Mouse (Mus musculus) neural tube, embryonic 11.5 days (tissue): Measurements from ENCODE around the gene Bag6. TPM values are rescaled to one million over a fixed set of nuclear protein-coding genes. Genes with fewer than 3 reads are reported as not detected.
"Not testable (repeated sequence)": the region's sequence is repeated elsewhere in the genome, so short reads cannot be mapped to it uniquely, and the experiment has no call there.

Experiments
- ATAC-seq: fragments of 200-750 bp; cut with Nextera tagmentation; 2 replicates; pipeline ENCODE4 v1.8.0; 2017; ENCODE audit warnings: moderate number of reproducible peaks, mild to moderate bottlenecking, moderate TSS enrichment, moderate library complexity; ENCODE audit not compliant: insufficient read depth, low FRiP score, low TSS enrichment
- DNase-seq: peaks from one replicate; pipeline ENCODE4 v3.0.0-alpha.2; 2015; ENCODE audit warnings: low spot score
- H3K27ac ChIP-seq: fragments of 300-500 bp; sonication (generic); 2 replicates; pipeline ENCODE4 v1.5.1; 2014; ENCODE audit warnings: low read depth, mild to moderate bottlenecking, low read length
- H3K27me3 ChIP-seq: fragments of 300-500 bp; sonication (generic); 2 replicates; pipeline ENCODE4 v1.6.1; 2014; ENCODE audit warnings: mild to moderate bottlenecking, low read length, mixed read lengths; ENCODE audit not compliant: control insufficient read depth, insufficient read depth
- H3K36me3 ChIP-seq: fragments of 300-500 bp; sonication (generic); 2 replicates; pipeline ENCODE4 v1.6.1; 2014; ENCODE audit warnings: mild to moderate bottlenecking, low read length, moderate library complexity, mixed read lengths; ENCODE audit not compliant: control insufficient read depth, insufficient read depth
- H3K4me1 ChIP-seq: fragments of 300-500 bp; sonication (generic); 2 replicates; pipeline ENCODE4 v1.6.1; 2014; ENCODE audit warnings: low read length, mixed read lengths; ENCODE audit not compliant: control insufficient read depth, insufficient read depth
- H3K4me2 ChIP-seq: fragments of 300-500 bp; sonication (generic); 2 replicates; pipeline ENCODE4 v1.6.1; 2014; ENCODE audit warnings: low read depth, mild to moderate bottlenecking, moderate library complexity
- H3K4me3 ChIP-seq: fragments of 300-500 bp; sonication (generic); 2 replicates; pipeline ENCODE4 v1.5.1; 2014; ENCODE audit warnings: low read depth, low read length
- H3K9ac ChIP-seq: fragments of 300-500 bp; sonication (generic); 2 replicates; pipeline ENCODE4 v1.6.1; 2014; ENCODE audit warnings: mild to moderate bottlenecking, low read length
- H3K9me3 ChIP-seq: fragments of 300-500 bp; sonication (generic); 2 replicates; pipeline ENCODE4 v1.6.1; 2016; ENCODE audit warnings: low read length; ENCODE audit not compliant: control insufficient read depth
- WGBS: fragments of 180-500 bp; shearing (Covaris S2); extraction: QIAGEN DNeasy Blood & Tissue Kit; methylation state at CpG from one replicate; pipeline ENCODE4 v1.1.7; 2014; 5-methylcytosine and 5-hydroxymethylcytosine counted together
- polyA plus RNA-seq: library from polyadenylated mRNA; unstranded; fragments of >200 nt; fragmentation: Nextera tagmentation; extraction: Ambion mirVana; gene quantifications from 2 replicates; pipeline ENCODE4 v1.2.1, GENCODE M21; 2014

Gene Bag6
- polyA plus RNA-seq, 1 experiment from 2014 or later, result 99.4 TPM

DNA sequence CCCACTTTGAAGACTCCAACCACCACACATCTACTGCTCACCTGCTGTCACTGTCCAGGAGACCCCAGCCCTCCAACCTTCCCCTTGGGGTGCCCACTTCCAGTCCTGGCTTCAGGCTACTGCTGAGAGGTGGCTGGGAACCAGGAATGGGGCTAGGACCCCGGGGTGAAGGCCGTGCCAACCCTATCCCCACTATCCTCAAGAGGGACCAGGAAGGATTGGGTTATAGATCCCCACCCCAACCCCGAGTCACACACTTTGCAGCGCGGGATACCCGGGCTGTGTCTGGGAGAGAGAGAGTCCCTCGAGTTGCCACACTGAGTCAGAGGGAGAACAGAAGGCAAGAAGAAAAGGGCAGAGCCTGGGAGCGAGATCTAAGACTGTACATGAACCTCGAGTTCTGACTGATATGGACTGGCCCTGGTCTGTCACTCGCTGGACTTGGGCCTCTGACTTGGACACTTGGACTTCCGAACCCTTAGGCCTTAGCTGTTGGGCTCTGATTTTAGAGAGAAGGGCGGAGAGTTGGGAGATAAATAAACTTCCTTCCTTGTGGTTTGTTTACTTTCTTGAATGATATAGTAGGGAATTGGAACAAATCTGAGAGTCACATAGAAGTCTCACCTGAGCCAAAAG lies 10.6 kb upstream of the Bag6 start:
- not testable (repeated sequence) for H3K4me2 ChIP-seq, H3K36me3 ChIP-seq, ATAC-seq, H3K27me3 ChIP-seq, DNase-seq, H3K9me3 ChIP-seq, H3K27ac ChIP-seq, H3K4me3 ChIP-seq, H3K9ac ChIP-seq
- WGBS, result 95% methylated on average over 12 of the region's 12 CpGs
- peaks cover 17% of the 10 kb centered on the region for H3K4me1 ChIP-seq

DNA sequence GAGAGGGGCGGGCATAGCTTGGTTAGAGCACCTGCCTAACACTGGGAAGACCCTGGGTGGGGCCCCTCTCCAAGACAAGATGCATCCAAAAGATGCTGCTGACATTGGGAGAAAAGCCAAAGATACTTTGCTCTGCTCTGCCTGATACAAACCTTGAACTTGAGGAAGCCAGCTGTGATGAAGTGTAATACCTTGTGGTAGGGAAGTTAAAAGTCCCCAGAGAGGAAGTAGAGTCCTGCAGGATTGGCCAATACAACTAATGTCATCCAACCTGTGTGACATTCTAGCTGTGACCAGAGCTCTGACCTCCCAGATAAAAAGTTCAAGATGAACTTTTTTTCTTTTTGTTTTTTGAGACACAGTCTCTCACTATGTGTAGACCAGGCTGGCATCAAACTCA lies 9.9 kb upstream of the Bag6 start:
- H3K4me2 ChIP-seq, result no peak overlapping the region; the same call in 1 of the 2 replicates
- WGBS, result 78% methylated on average over 1 of the region's 1 CpGs

GRCm38 (mm10) chr17:35125578-35125977 lies 9.4 kb upstream of the Bag6 start:
- peak overlapping the region; percentile 61 for H3K4me3 ChIP-seq
- DNase-seq, result no peak
- peak overlapping the region; percentile 87 for H3K9ac ChIP-seq
- no peaks in the 10 kb centered on the region for H3K27me3 ChIP-seq
- WGBS, result 40% methylated on average over 6 of the region's 6 CpGs
- H3K4me2 ChIP-seq, result peak overlapping the region; percentile 76
- H3K4me1 ChIP-seq, result peaks cover 11% of the 10 kb centered on the region
- H3K36me3 ChIP-seq, result no peaks in the 10 kb centered on the region; the same call in 1 of the 2 replicates
- ATAC-seq, result no peak
- no peak overlapping the region for H3K27ac ChIP-seq
- no peaks in the 10 kb centered on the region for H3K9me3 ChIP-seq

More for the DNA sequence above, 9.9 kb upstream of the Bag6 start:
- H3K27me3 ChIP-seq, result no peaks in the 10 kb centered on the region
- H3K4me3 ChIP-seq, result no peak overlapping the region
- no peak for ATAC-seq
- no peaks in the 10 kb centered on the region for H3K9me3 ChIP-seq
- peaks cover 16% of the 10 kb centered on the region for H3K4me1 ChIP-seq
- DNase-seq, result no peak
- no peak overlapping the region; the same call in 1 of the 2 replicates for H3K9ac ChIP-seq
- H3K36me3 ChIP-seq, result no peaks in the 10 kb centered on the region; the same call in 1 of the 2 replicates
- H3K27ac ChIP-seq, result no peak overlapping the region

- peak within 1 kb of the TSS; percentile 76 for H3K4me2 ChIP-seq
- ATAC-seq (peak; percentile 15; the same call in 1 of the 2 replicates), DNase-seq (peak; percentile 78)
- peak within 1 kb of the TSS; percentile 61 for H3K4me3 ChIP-seq
- H3K9ac ChIP-seq, result peak within 1 kb of the TSS; percentile 87
- H3K36me3 ChIP-seq, result no peaks in the 10 kb centered on the region; the same call in 1 of the 2 replicates
- WGBS, result under 1% methylated on average over 36 of the region's 36 CpGs
- H3K9me3 ChIP-seq, result no peaks in the 10 kb centered on the region
- H3K27ac ChIP-seq, result peak within 1 kb of the TSS; percentile 73
- peaks cover 11% of the 10 kb centered on the region for H3K4me1 ChIP-seq
- no peaks in the 10 kb centered on the region for H3K27me3 ChIP-seq
Observed at GRCm38 (mm10) chr17:35126206-35126611, 8.8 kb upstream of the Bag6 start, which contains the start of gene D17H6S53E. Gene D17H6S53E, plus strand, starts transcription at chr17:35126373.

- H3K9me3 ChIP-seq, result no peaks in the 10 kb centered on the region
- no peak overlapping the region for H3K27ac ChIP-seq
Observed at GRCm38 (mm10) chr17:35127017-35127416, 8.0 kb upstream of the Bag6 start.

DNA sequence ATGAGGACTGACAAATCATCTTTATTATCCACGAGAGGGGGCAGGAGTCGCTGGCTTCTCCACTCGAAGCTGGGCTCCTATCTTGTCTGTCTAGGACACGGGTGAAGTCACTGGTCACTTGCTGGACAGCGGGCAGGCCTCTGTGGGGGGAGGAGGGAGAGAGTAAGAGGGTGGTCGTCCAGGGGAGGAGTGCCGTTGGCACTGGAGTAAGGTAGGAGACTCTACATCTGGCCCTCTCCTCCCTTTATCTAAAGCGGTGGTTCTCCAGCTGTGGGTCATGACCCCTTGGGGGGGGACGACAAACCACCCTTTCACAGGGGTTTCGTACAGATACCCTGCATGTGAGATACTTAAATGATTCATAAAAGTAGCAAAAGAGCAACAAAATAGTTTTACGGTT lies 6.0 kb upstream of the Bag6 start:
- no peak overlapping the region for H3K4me2 ChIP-seq
- H3K27me3 ChIP-seq, result no peaks in the 10 kb centered on the region
- WGBS, result 75% methylated on average over 11 of the region's 11 CpGs
- ATAC-seq (no peak), DNase-seq (no peak)
- H3K27ac ChIP-seq, result no peak overlapping the region
- H3K9ac ChIP-seq, result no peak overlapping the region
- no peaks in the 10 kb centered on the region for H3K36me3 ChIP-seq
- H3K4me3 ChIP-seq, result no peak overlapping the region
- peaks cover 11% of the 10 kb centered on the region for H3K4me1 ChIP-seq
- H3K9me3 ChIP-seq, result no peaks in the 10 kb centered on the region

More at GRCm38 (mm10) chr17:35127017-35127416, 8.0 kb upstream of the Bag6 start:
- WGBS, result 72% methylated on average over 13 of the region's 13 CpGs
- Histone ChIP-seq H3K27me3 (no peaks in the 10 kb centered on the region), H3K4me2 (peak overlapping the region; percentile 76), H3K4me1 (peaks cover 11% of the 10 kb centered on the region), H3K4me3 (peak overlapping the region; percentile 61), H3K9ac (no peak overlapping the region), H3K36me3 (no peaks in the 10 kb centered on the region; the same call in 1 of the 2 replicates)
- no peak for DNase-seq
- no peak for ATAC-seq

GRCm38 (mm10) chr17:35131038-35131437 lies 3.9 kb upstream of the Bag6 start:
- 91% methylated on average over 8 of the region's 8 CpGs for WGBS
- no peaks in the 10 kb centered on the region for H3K27me3 ChIP-seq
- ATAC-seq, result no peak

DNA sequence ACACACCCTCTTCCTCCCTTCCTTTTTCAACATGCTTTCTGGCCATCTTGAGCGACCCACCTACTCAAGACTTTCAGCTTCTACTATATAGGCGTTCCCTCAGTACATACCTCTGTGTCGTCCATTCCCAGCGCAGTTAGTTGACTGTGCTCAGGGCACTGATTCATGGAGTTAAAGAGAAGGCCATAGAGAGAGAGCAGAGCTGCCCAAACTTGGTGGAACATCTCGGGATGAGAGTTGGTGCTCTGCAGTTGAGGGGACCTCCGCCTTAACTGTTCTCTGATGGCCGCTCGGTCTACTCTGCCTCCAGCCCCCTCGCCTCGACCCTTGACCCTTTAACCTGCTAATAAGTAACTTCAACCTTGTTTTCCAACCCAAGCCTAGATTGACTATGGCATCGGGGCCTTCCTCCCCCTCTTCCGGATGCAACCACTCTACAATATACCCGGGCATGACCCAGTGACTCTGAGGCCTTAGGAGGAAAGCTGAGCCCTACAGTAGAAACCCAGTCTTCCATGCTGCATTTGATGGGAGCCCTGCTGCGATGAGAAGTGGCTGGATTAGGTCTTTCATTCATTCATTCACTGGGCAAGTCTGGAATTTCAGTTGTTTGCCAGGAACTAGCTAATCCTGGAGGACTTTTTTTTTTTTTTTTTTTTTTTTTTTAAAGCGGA lies 3.3 kb upstream of the Bag6 start, which contains the start of gene Apom:
Gene Apom (minus strand): TSS at position 551 of the 674 bp plus-strand sequence.
- 81% methylated on average over 15 of the region's 15 CpGs for WGBS

More at GRCm38 (mm10) chr17:35131038-35131437, 3.9 kb upstream of the Bag6 start:
- DNase-seq, result no peak
- Histone ChIP-seq H3K4me2 (no peak overlapping the region), H3K27ac (no peak overlapping the region), H3K9me3 (no peaks in the 10 kb centered on the region), H3K9ac (no peak overlapping the region), H3K4me3 (no peak overlapping the region), H3K4me1 (peaks cover 5% of the 10 kb centered on the region; the same call in 1 of the 2 replicates), H3K36me3 (no peaks in the 10 kb centered on the region)

More for the DNA sequence above, 3.3 kb upstream of the Bag6 start, which contains the start of gene Apom:
- H3K4me3 ChIP-seq, result no peak within 1 kb of the TSS
- H3K36me3 ChIP-seq, result no peaks in the 10 kb centered on the region
- no peak within 1 kb of the TSS for H3K9ac ChIP-seq
- no peak within 1 kb of the TSS for H3K27ac ChIP-seq
- peaks cover 3% of the 10 kb centered on the region; the same call in 1 of the 2 replicates for H3K4me1 ChIP-seq
- no peak within 1 kb of the TSS for H3K4me2 ChIP-seq
- no peak for DNase-seq
- no peak for ATAC-seq
- H3K27me3 ChIP-seq, result no peaks in the 10 kb centered on the region
- H3K9me3 ChIP-seq, result no peaks in the 10 kb centered on the region
